Comparison of ENCODE assay signal across 13 mouse cellular contexts in genomic region chr6:101360211-101360737, GRCm38 (mm10). TPM values are rescaled to one million over a fixed set of nuclear protein-coding genes. Genes with fewer than 3 reads are reported as not detected.
DNase-seq lines count a peak whose midpoint lies in the region; ATAC-seq and TF ChIP-seq lines count a peak whose summit lies in the region.
"Had no signal": no experiment of that assay in that cellular context is flagged by ENCODE, and none has a peak within 500 bp of the region (broad histone marks: within the 10 kb centered on the region; RNA-seq: fewer than 3 reads in every experiment).

No protein-coding gene starts in this region.

- no peaks in the 10 kb centered on the region for H3K9me3 ChIP-seq in kidney, embryonic 15.5 days (replicated peaks)
- no peaks in the 10 kb centered on the region for H3K9me3 ChIP-seq in forebrain, embryonic 14.5 days (replicated peaks; ENCODE audit: control insufficient read depth, low read length)
- H3K9me3 ChIP-seq in midbrain, postnatal 0 days (ENCODE audit: low read length): no peaks in the 10 kb centered on the region

- no peak for TF ChIP-seq CTCF in gastrocnemius, adult 2 months (IDR thresholded peaks at IDR 0.05)
- TF ChIP-seq CTCF in midbrain, postnatal 0 days (IDR thresholded peaks at IDR 0.05): no peak

- no peak for DNase-seq in gastrocnemius, adult 2 months
- no peak for DNase-seq in gastrocnemius, adult 18-20 months (ENCODE audit: low spot score)
- DNase-seq in kidney, adult 18-20 months: no peak
- peak; percentile 68 for DNase-seq in Muller cell, postnatal 12 days (ENCODE audit: inconsistent ontology term)
- peak; percentile 60 for DNase-seq in lung, postnatal 10 days
- no peak for DNase-seq in forebrain, embryonic 14.5 days (ENCODE audit: low spot score)
- no peak for DNase-seq in midbrain, postnatal 0 days (ENCODE audit: low spot score)
- DNase-seq: cerebellum, adult 11-12 months; forebrain, postnatal 0 days; gastrocnemius, postnatal 36 days; layer of hippocampus, postnatal 36 days; spleen, adult 18-20 months had no signal

- no peaks in the 10 kb centered on the region for H3K27me3 ChIP-seq in kidney, embryonic 15.5 days
- no peaks in the 10 kb centered on the region for H3K27me3 ChIP-seq in forebrain, embryonic 14.5 days (replicated peaks; ENCODE audit: control insufficient read depth, insufficient read depth, low read length)
- no peaks in the 10 kb centered on the region for H3K27me3 ChIP-seq in midbrain, postnatal 0 days (ENCODE audit: insufficient read depth, low read length)

- H3K4me3 ChIP-seq in gastrocnemius, adult 2 months: no peak overlapping the region
- no peak overlapping the region for H3K4me3 ChIP-seq in kidney, embryonic 15.5 days (replicated peaks)
- no peak overlapping the region for H3K4me3 ChIP-seq in forebrain, embryonic 14.5 days (ENCODE audit: low read depth, low read length)
- H3K4me3 ChIP-seq in midbrain, postnatal 0 days (ENCODE audit: low read depth, low read length): no peak overlapping the region

- peak overlapping the region; percentile 36; the same call in 1 of the 2 replicates for H3K27ac ChIP-seq in gastrocnemius, adult 2 months
- peak overlapping the region; percentile 54; the same call in 1 of the 2 replicates for H3K27ac ChIP-seq in kidney, embryonic 15.5 days
- no peak overlapping the region for H3K27ac ChIP-seq in forebrain, embryonic 14.5 days (ENCODE audit: low read depth, low read length)
- H3K27ac ChIP-seq in midbrain, postnatal 0 days (ENCODE audit: low read depth, low read length): no peak overlapping the region

- peak; percentile 67 for ATAC-seq in kidney, embryonic 15.5 days (replicated peaks; ENCODE audit: low FRiP score)
- no peak for ATAC-seq in forebrain, embryonic 14.5 days
- ATAC-seq in midbrain, postnatal 0 days (ENCODE audit: low FRiP score): no peak
- ATAC-seq: forebrain, postnatal 0 days had no signal

- no peak overlapping the region for H3K9ac ChIP-seq in kidney, embryonic 15.5 days
- H3K9ac ChIP-seq in forebrain, embryonic 14.5 days (ENCODE audit: low read length): no peak overlapping the region
- H3K9ac ChIP-seq in midbrain, postnatal 0 days (replicated peaks; ENCODE audit: low read length, poor library complexity, severe bottlenecking): no peak overlapping the region
- H3K9ac ChIP-seq: forebrain, postnatal 0 days had no signal

- H3K4me1 ChIP-seq in kidney, embryonic 15.5 days: peaks cover 14% of the 10 kb centered on the region
- H3K4me1 ChIP-seq in forebrain, embryonic 14.5 days (ENCODE audit: control insufficient read depth, insufficient read depth, low read length): no peaks in the 10 kb centered on the region
- H3K4me1 ChIP-seq in midbrain, postnatal 0 days (ENCODE audit: insufficient read depth, low read length): no peaks in the 10 kb centered on the region

- H3K36me3 ChIP-seq in kidney, embryonic 15.5 days: no peaks in the 10 kb centered on the region
- no peaks in the 10 kb centered on the region for H3K36me3 ChIP-seq in forebrain, embryonic 14.5 days (ENCODE audit: control insufficient read depth, insufficient read depth, low read length)
- no peaks in the 10 kb centered on the region for H3K36me3 ChIP-seq in midbrain, postnatal 0 days (ENCODE audit: insufficient read depth, low read length)

- 39% methylated on average over 12 of the region's 12 CpGs for WGBS in kidney, embryonic 15.5 days
- WGBS in forebrain, embryonic 14.5 days: 75% methylated on average over 12 of the region's 12 CpGs
- WGBS in midbrain, postnatal 0 days: 72% methylated on average over 12 of the region's 12 CpGs

- intact Hi-C loops in gastrocnemius, adult 2 months (cut with DNase I): no loop called here

- no peak overlapping the region for H3K4me2 ChIP-seq in kidney, embryonic 15.5 days
- H3K4me2 ChIP-seq in forebrain, embryonic 14.5 days (ENCODE audit: low read length): no peak overlapping the region
- no peak overlapping the region for H3K4me2 ChIP-seq in midbrain, postnatal 0 days (ENCODE audit: low read depth, low read length, poor library complexity, severe bottlenecking)

RNA-seq across cellular contexts. Expression of gene Pdzrn3, which starts 17.4 kb away (rescaled TPM):
- total RNA-seq in gastrocnemius, adult 2 months (2021): 100 to 1,000 TPM in 1 of 2 experiments, 10 to 100 TPM in 1; 96.6 to 104 TPM
- total RNA-seq in gastrocnemius, adult 18-20 months (2021): 100 to 1,000 TPM; 122 to 135 TPM
- 9.3 and 9.9 TPM in 2 replicates for polyA plus RNA-seq in kidney, embryonic 15.5 days (2015; fragmentation: Nextera tagmentation; extraction: Ambion mirVana)
- 16.5 and 17.0 TPM in 2 replicates for polyA plus RNA-seq in forebrain, embryonic 14.5 days (2014; fragmentation: Nextera tagmentation; extraction: Ambion mirVana)
- total RNA-seq in midbrain, postnatal 0 days (2014; rRNA removed): 26.0 and 27.2 TPM in 2 replicates
- 10.7 and 10.8 TPM in 2 replicates for polyA plus RNA-seq in midbrain, postnatal 0 days (2015; fragmentation: Nextera tagmentation; extraction: Ambion mirVana)

Comparison
In these comparisons a context has a peak if more than half of its experiments do, and no peak if none do; other contexts are left out.
1. DNase-seq: peak in Muller cell, postnatal 12 days (single experiment) and lung, postnatal 10 days (single experiment); none in gastrocnemius, adult 2 months (single experiment), gastrocnemius, adult 18-20 months (single experiment), kidney, adult 18-20 months (single experiment), forebrain, embryonic 14.5 days (single experiment) and midbrain, postnatal 0 days (single experiment).
2. H3K27ac ChIP-seq: peak in gastrocnemius, adult 2 months (single experiment) and kidney, embryonic 15.5 days (single experiment); none in forebrain, embryonic 14.5 days (single experiment) and midbrain, postnatal 0 days (single experiment).